In genomic region chr10:79916081-79916480, GRCm38 (mm10) we compare ENCODE assay signal across 8 mouse cellular contexts. TPM values are rescaled to one million over a fixed set of nuclear protein-coding genes. Genes with fewer than 3 reads are reported as not detected.
DNase-seq lines count a peak whose midpoint lies in the region; ATAC-seq and TF ChIP-seq lines count a peak whose summit lies in the region.

No protein-coding gene starts in this region.

- no peaks in the 10 kb centered on the region for H3K9me3 ChIP-seq in hindbrain, embryonic 13.5 days
- H3K9me3 ChIP-seq in midbrain, embryonic 14.5 days (ENCODE audit: control insufficient read depth, low read length) = no peaks in the 10 kb centered on the region

- peak overlapping the region; percentile 90 for H3K4me3 ChIP-seq in layer of hippocampus, adult 2 months
- peak overlapping the region; percentile 95 for H3K4me3 ChIP-seq in cortical plate, adult 2 months (ENCODE audit: insufficient read depth, low read length)
- H3K4me3 ChIP-seq in hindbrain, embryonic 13.5 days = peak overlapping the region; percentile 78
- H3K4me3 ChIP-seq in midbrain, embryonic 14.5 days (replicated peaks; ENCODE audit: low read depth, low read length) = peak overlapping the region; percentile 69

- ATAC-seq in hindbrain, embryonic 13.5 days (ENCODE audit: low FRiP score) = no peak
- ATAC-seq in midbrain, embryonic 14.5 days (ENCODE audit: low FRiP score, low TSS enrichment) = no peak

- no peak for TF ChIP-seq POLR2A in cortical plate, adult 2 months (IDR thresholded peaks at IDR 0.05; ENCODE audit: extremely low read depth, insufficient read depth, low read length)

- H3K9ac ChIP-seq in hindbrain, embryonic 13.5 days = peak overlapping the region; percentile 97
- H3K9ac ChIP-seq in midbrain, embryonic 14.5 days (replicated peaks; ENCODE audit: low read length) = peak overlapping the region; percentile 96

- no peak for DNase-seq in layer of hippocampus, adult 2 months (ENCODE audit: low spot score in 2 of 2)
- no peak for DNase-seq in layer of hippocampus, adult 9-11 months
- DNase-seq in midbrain, embryonic 14.5 days = no peak
- no peak for DNase-seq in right cerebral cortex, postnatal 36 days (ENCODE audit: low spot score in 2 of 2)
- no peak for DNase-seq in adrenal gland, postnatal 10 days
- no peak for DNase-seq in natural killer cell, adult 2 months (ENCODE audit: low spot score in 2 of 2)

- peaks cover 22% of the 10 kb centered on the region for H3K36me3 ChIP-seq in hindbrain, embryonic 13.5 days
- peaks cover 13% of the 10 kb centered on the region for H3K36me3 ChIP-seq in midbrain, embryonic 14.5 days (ENCODE audit: control insufficient read depth, insufficient read depth, low read length)

- peaks cover 39% of the 10 kb centered on the region for H3K27me3 ChIP-seq in hindbrain, embryonic 13.5 days
- H3K27me3 ChIP-seq in midbrain, embryonic 14.5 days (ENCODE audit: control insufficient read depth, insufficient read depth, low read length) = peaks cover 36% of the 10 kb centered on the region

- H3K4me1 ChIP-seq in cortical plate, adult 2 months (ENCODE audit: control insufficient read depth, insufficient read depth, low read length) = peaks cover 5% of the 10 kb centered on the region
- peaks cover 59% of the 10 kb centered on the region for H3K4me1 ChIP-seq in hindbrain, embryonic 13.5 days (replicated peaks)
- peaks cover 22% of the 10 kb centered on the region for H3K4me1 ChIP-seq in midbrain, embryonic 14.5 days (ENCODE audit: control insufficient read depth, insufficient read depth, low read length)

- TF ChIP-seq CTCF in layer of hippocampus, adult 2 months (conservative IDR thresholded peaks at IDR 0.05) = no peak
- no peak for TF ChIP-seq CTCF in cortical plate, adult 2 months (IDR thresholded peaks at IDR 0.05; ENCODE audit: extremely low read depth, insufficient read depth, low read length)

- peak overlapping the region; percentile 97 for H3K27ac ChIP-seq in layer of hippocampus, adult 2 months
- H3K27ac ChIP-seq in cortical plate, adult 2 months (ENCODE audit: insufficient read depth, low read length) = peak overlapping the region; percentile 94
- H3K27ac ChIP-seq in hindbrain, embryonic 13.5 days = peak overlapping the region; percentile 86
- H3K27ac ChIP-seq in midbrain, embryonic 14.5 days (replicated peaks; ENCODE audit: low read depth, low read length) = peak overlapping the region; percentile 73; the same call in 1 of the 2 replicates

- 5% methylated on average over 8 of the region's 8 CpGs for WGBS in hindbrain, embryonic 13.5 days
- WGBS in midbrain, embryonic 14.5 days = 8% methylated on average over 8 of the region's 8 CpGs

- H3K4me2 ChIP-seq in hindbrain, embryonic 13.5 days = peak overlapping the region; percentile 97
- peak overlapping the region; percentile 93 for H3K4me2 ChIP-seq in midbrain, embryonic 14.5 days (ENCODE audit: low read length)

RNA-seq across cellular contexts. Expression of gene Kiss1r, which starts 0.7 kb away (rescaled TPM):
- total RNA-seq in layer of hippocampus, adult 2 months (2021) = 1 to 10 TPM; 5.6 to 7.1 TPM
- polyA plus RNA-seq in cortical plate, adult 2 months (2012; rRNA removed) = 12.1 and 12.5 TPM in 2 replicates
- 2.1 and 2.3 TPM in 2 replicates for polyA plus RNA-seq in hindbrain, embryonic 13.5 days (2015; fragmentation: Nextera tagmentation; extraction: Ambion mirVana)
- polyA plus RNA-seq in midbrain, embryonic 14.5 days (2014; fragmentation: Nextera tagmentation; extraction: Ambion mirVana) = 2.4 and 2.9 TPM in 2 replicates
- 1 to 10 TPM in 1 of 2 experiments, under 1 TPM in 1; 0.69 to 1.8 TPM for total RNA-seq in adrenal gland, postnatal 10 days (2021)

RNA-seq across cellular contexts. Expression of gene R3hdm4, which starts 4.9 kb away (rescaled TPM):
- 100 to 1,000 TPM; 365 to 385 TPM for total RNA-seq in layer of hippocampus, adult 2 months (2021)
- 425 TPM in 2 replicates for polyA plus RNA-seq in cortical plate, adult 2 months (2012; rRNA removed)
- 243 and 256 TPM in 2 replicates for polyA plus RNA-seq in hindbrain, embryonic 13.5 days (2015; fragmentation: Nextera tagmentation; extraction: Ambion mirVana)
- polyA plus RNA-seq in midbrain, embryonic 14.5 days (2014; fragmentation: Nextera tagmentation; extraction: Ambion mirVana) = 220 and 229 TPM in 2 replicates
- total RNA-seq in adrenal gland, postnatal 10 days (2021) = 10 to 100 TPM; 78.9 to 93.6 TPM

RNA-seq across cellular contexts. Expression of gene Gm26602, which starts 5.4 kb away (rescaled TPM):
- total RNA-seq in layer of hippocampus, adult 2 months (2021) = not detected
- polyA plus RNA-seq in cortical plate, adult 2 months (2012; rRNA removed) = not detected in 2 replicates
- 20.6 and 22.0 TPM in 2 replicates for polyA plus RNA-seq in hindbrain, embryonic 13.5 days (2015; fragmentation: Nextera tagmentation; extraction: Ambion mirVana)
- 3.5 and 8.6 TPM in 2 replicates for polyA plus RNA-seq in midbrain, embryonic 14.5 days (2014; fragmentation: Nextera tagmentation; extraction: Ambion mirVana)
- not detected for total RNA-seq in adrenal gland, postnatal 10 days (2021)

RNA-seq across cellular contexts. Expression of gene Med16, which starts 7.4 kb away (rescaled TPM):
- total RNA-seq in layer of hippocampus, adult 2 months (2021) = 10 to 100 TPM; 57.7 to 59.3 TPM
- 64.8 and 68.2 TPM in 2 replicates for polyA plus RNA-seq in cortical plate, adult 2 months (2012; rRNA removed)
- polyA plus RNA-seq in hindbrain, embryonic 13.5 days (2015; fragmentation: Nextera tagmentation; extraction: Ambion mirVana) = 55.3 and 58.3 TPM in 2 replicates
- polyA plus RNA-seq in midbrain, embryonic 14.5 days (2014; fragmentation: Nextera tagmentation; extraction: Ambion mirVana) = 57.2 and 58.8 TPM in 2 replicates
- 10 to 100 TPM; 48.1 to 50.8 TPM for total RNA-seq in adrenal gland, postnatal 10 days (2021)

RNA-seq across cellular contexts. Expression of gene Arid3a, which starts 10.8 kb away (rescaled TPM):
- 1 to 10 TPM; 7.5 to 8.5 TPM for total RNA-seq in layer of hippocampus, adult 2 months (2021)
- 3.1 and 3.2 TPM in 2 replicates for polyA plus RNA-seq in cortical plate, adult 2 months (2012; rRNA removed)
- polyA plus RNA-seq in hindbrain, embryonic 13.5 days (2015; fragmentation: Nextera tagmentation; extraction: Ambion mirVana) = 3.5 and 4.0 TPM in 2 replicates
- polyA plus RNA-seq in midbrain, embryonic 14.5 days (2014; fragmentation: Nextera tagmentation; extraction: Ambion mirVana) = 2.4 and 4.0 TPM in 2 replicates
- 1 to 10 TPM; 6.3 to 8.1 TPM for total RNA-seq in adrenal gland, postnatal 10 days (2021)
